Mouse (Mus musculus): ENCODE measurements at regions not wholly inside any gene's neighbourhood (a gene's known extent, or its start where the extent isn't known, plus 50 kb on each side); places are given as distances from the start of the nearest gene placed in this dataset.

- TF ChIP-seq CTCF (IDR thresholded peaks at IDR 0.05; ENCODE audit: borderline replicate concordance, insufficient read depth, low read depth, low read length): no peak
- TF ChIP-seq POLR2A (IDR thresholded peaks at IDR 0.05; ENCODE audit: borderline replicate concordance, insufficient read depth, low read length): no peak
Measured at GRCm38 (mm10) chr9:68592976-68593375, 60.6 kb upstream of the Rora start.
